Mouse (Mus musculus) layer of hippocampus, adult 18-20 months (tissue): ENCODE data around the gene Zfp868. TPM values are rescaled to one million over a fixed set of nuclear protein-coding genes. Genes with fewer than 3 reads are reported as not detected.
"Not testable (repeated sequence)": the region's sequence is repeated elsewhere in the genome, so short reads cannot be mapped to it uniquely, and the experiment has no call there.

Experiments
- DNase-seq, 2 experiments: peaks; one replicate each; pipeline ENCODE4 v3.0.0; 2022; ENCODE audit warnings: low spot score in 2 of 2
- long read RNA-seq: library from polyadenylated mRNA; stranded (forward); transcript quantifications from one replicate; pipeline ENCODE4 v2.0.0, GENCODE M21; 2021
- total RNA-seq, 2 experiments: library from RNA; stranded (reverse); gene quantifications; 2 replicates each; pipeline ENCODE4 v1.2.3; 2021

The Zfp868 gene
- 10 to 100 TPM; 14.9 to 15.6 TPM for total RNA-seq
- long read RNA-seq, partial matches to known transcripts = 0 of 10 reads
- long read RNA-seq, other reads (novel, unspliced or antisense) = 7 of 10 reads

DNA sequence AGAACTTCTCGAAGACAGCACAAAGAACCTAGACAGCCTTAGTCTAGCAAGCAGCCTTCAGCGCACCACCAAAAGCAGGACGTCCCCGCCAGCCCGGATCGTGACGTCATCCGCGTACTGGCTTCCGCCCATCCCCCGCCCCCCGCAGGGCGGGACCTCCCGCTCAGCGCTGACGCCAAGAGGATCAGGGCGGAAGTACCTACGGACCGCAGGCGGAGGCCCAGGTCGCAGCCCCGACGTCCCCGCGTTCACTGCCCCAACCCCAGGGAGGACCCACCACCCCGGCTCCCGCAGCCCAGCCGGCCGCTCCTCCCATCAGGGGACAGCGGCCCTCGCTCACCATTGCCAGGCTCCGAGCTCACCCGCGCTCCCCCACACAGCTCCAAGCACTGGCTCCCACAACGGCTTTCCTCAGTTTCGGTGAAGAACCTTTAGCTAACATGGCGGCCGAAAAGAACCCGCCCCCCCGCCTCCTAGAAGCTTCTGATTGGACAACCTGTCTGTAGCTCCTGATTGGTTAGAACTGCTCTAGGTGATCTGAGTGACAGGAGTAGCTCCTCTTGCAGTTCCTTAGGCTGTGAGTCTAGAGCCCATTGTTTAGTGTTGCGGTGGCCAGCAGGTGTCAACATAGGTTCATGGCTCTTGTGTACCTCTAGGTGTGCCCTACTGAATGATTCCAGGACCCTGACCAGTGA lies at the start of gene Zfp868:
Gene Zfp868, minus strand, starts transcription at position 454 of the 695 bp plus-strand sequence.
- DNase-seq = peak; percentile 96 to 98

DNA sequence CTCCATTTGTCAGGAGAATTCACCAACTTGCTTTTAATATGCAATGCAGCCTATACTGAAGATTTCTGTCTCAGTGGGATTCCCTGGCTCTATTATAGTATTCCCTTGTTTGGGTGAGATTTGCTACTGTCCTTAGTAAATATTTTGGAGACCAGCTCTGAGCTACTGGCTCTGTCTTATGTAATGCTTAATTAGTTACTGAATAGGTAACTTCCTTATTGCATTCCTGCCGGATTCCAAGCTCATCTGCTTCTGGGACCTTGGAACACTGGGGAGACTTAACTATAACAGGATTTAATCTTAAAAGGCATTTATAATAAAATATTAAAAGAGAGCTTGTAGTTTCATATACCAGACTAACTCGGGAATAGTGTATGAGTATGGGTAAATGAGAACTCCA lies 39.7 kb upstream of the Zfp868 start:
- not testable (repeated sequence) for DNase-seq

GRCm38 (mm10) chr8:69661294-69661693 lies 35.9 kb upstream of the Zfp868 start:
- DNase-seq = no peak

DNA sequence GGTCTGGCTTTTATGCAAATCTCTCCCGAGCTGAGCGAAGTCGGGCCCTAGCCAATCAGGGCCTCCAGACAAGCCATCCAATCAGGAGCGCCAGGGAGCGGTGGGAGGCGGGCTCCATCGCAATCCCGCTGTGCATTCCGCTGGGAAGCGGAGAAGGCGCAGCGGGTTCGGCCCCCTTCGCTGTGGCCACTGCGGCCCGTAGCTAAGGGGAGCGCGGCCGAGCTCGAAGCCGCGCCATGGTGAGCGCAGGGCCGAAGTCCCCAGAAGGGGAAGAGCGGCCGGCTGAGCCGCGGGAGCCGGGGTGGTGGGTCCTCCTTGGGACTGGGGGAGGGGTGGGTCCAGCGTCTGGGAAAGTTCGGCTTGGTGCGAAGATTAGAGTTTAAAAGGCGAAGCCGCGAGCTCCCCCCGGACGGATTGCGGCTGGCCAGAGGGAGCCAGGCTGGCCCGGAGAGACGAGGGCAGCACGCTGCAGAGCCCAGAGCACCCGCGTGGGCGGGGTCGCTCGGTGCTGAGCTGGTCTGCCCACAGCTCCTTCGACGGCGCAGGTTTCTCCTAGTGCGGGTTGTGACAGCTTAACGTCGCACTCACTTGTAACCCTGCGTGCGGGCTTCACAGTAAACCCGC lies 29.1 kb upstream of the Zfp868 start, which contains the start of gene Zfp964:
Gene Zfp964, plus strand, starts transcription at position 122 of the 624 bp plus-strand sequence.
- peak; percentile 90 to 95 for DNase-seq

- no peak for DNase-seq
Measured at GRCm38 (mm10) chr8:69653808-69654357, 28.5 kb upstream of the Zfp868 start.

DNA sequence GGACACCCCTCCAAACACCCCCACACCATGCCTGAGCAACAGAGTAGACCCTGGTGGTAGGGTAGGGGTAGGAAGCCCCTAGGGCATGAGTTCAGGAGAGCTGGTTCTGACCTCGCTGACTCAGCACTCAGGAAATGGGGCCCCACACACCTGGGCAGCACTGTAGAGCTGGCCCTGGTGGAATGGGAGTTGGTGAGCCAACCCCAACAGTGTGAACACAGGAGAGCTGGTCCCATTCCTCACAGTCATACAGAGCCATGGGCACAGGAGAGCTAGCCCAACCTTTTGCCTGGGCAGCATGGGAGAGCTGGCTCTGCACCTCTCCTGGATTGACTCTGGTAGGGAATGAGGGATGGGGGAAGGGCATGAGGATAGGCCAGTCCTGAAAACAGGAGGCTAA lies 7.3 kb downstream of the Zfp868 start:
- no peak for DNase-seq

GRCm38 (mm10) chr8:69614687-69615086 lies 10.7 kb downstream of the Zfp868 start:
- no peak for DNase-seq

DNA sequence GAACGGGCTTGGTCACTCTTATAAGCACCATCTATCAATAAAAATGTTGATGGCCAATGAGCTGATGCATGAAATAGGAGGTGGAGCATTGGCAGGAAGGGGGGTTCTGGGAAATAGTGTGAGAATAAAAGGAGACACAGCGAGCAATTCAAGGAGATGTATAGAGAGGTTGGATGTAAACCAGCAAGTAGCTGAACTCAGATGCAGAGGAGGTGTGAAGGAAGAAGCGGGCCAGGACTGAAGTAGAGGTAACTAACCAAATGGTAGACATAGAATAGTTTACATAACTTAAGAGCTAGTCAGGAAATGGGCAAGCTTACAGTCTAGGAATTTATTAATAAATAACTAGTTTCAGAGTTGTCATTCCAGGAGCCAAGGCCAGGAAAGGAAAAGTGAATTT lies 27.8 kb downstream of the Zfp868 start:
- not testable (repeated sequence) for DNase-seq

GRCm38 (mm10) chr8:69584611-69585202 lies 40.6 kb downstream of the Zfp868 start:
- peak in 1 of 2 experiments; percentile 41 for DNase-seq

GRCm38 (mm10) chr8:69584201-69584600 lies 41.1 kb downstream of the Zfp868 start:
- peak in 1 of 2 experiments; percentile 41 for DNase-seq

Other genes starting within 250 kb of the Zfp868 start
- gene Gm9495, start 172.0 kb downstream of the Zfp868 start, total RNA-seq = not detected
- gene Gm7697, start 102.6 kb downstream of the Zfp868 start, total RNA-seq = not detected
- 1 to 10 TPM; 5.5 TPM for gene Zfp964, start 28.9 kb upstream of the Zfp868 start, total RNA-seq
- 10 to 100 TPM; 19.5 to 21.2 TPM for gene Zfp869, start 85.2 kb upstream of the Zfp868 start, total RNA-seq
- gene Zfp963, start 124.4 kb upstream of the Zfp868 start, total RNA-seq = 1 to 10 TPM; 4.6 to 5.0 TPM
- gene Gm20422, start 149.3 kb upstream of the Zfp868 start, total RNA-seq = 1 to 10 TPM in 1 of 2 experiments, under 1 TPM in 1; 0.91 to 3.0 TPM
- 10 to 100 TPM; 36.0 to 37.2 TPM for gene Atp13a1, start 165.6 kb upstream of the Zfp868 start, total RNA-seq
- 10 to 100 TPM; 25.6 to 27.0 TPM for gene Zfp866, start 165.6 kb upstream of the Zfp868 start, total RNA-seq
- 10 to 100 TPM; 12.1 to 13.3 TPM for gene Gmip, start 183.1 kb upstream of the Zfp868 start, total RNA-seq
- gene Lpar2, start 196.9 kb upstream of the Zfp868 start, total RNA-seq = under 1 TPM; 0.43 to 0.50 TPM
- 10 to 100 TPM; 12.4 to 14.0 TPM for gene Pbx4, start 206.9 kb upstream of the Zfp868 start, total RNA-seq